Mouse (Mus musculus): ENCODE results near the gene Gm17387. TPM values are rescaled to one million over a fixed set of nuclear protein-coding genes. Genes with fewer than 3 reads are reported as not detected.

The Gm17387 gene
- polyA plus RNA-seq, 1 experiment from 2014 or later = not detected

GRCm38 (mm10) chr7:141070058-141070862, 41.3 kb downstream of the Gm17387 start:
- Histone ChIP-seq H3K36me3 (ENCODE audit: control insufficient read depth, insufficient read depth, low read length) (peaks cover 8% of the 10 kb centered on the region; the same call in 1 of the 2 replicates), H3K4me2 (ENCODE audit: low read length) (peak overlapping the region; percentile 81), H3K4me1 (replicated peaks; ENCODE audit: control insufficient read depth, insufficient read depth, low read length) (0 out of 2 replicates have a peak, but pooled peaks cover 5% of the 10 kb centered on the region), H3K27ac (ENCODE audit: low read depth) (no peak overlapping the region), H3K4me3 (ENCODE audit: low read depth, low read length) (peak overlapping the region; percentile 34), H3K27me3 (replicated peaks; ENCODE audit: control insufficient read depth, insufficient read depth, low read length) (peaks cover 15% of the 10 kb centered on the region), H3K9me3 (ENCODE audit: control insufficient read depth, low read length) (no peaks in the 10 kb centered on the region), H3K9ac (ENCODE audit: low read length) (peak overlapping the region; percentile 43)
- ATAC-seq (replicated peaks; ENCODE audit: low FRiP score, low TSS enrichment, low read depth) (peak; percentile 28), DNase-seq (ENCODE audit: low spot score) (peak; percentile 95)
- WGBS = under 1% methylated on average over 51 of the region's 51 CpGs

- DNase-seq (ENCODE audit: low spot score) = no peak
- Histone ChIP-seq H3K27me3 (replicated peaks; ENCODE audit: control insufficient read depth, insufficient read depth, low read length) (peaks cover 15% of the 10 kb centered on the region), H3K27ac (ENCODE audit: low read depth) (no peak overlapping the region), H3K9me3 (ENCODE audit: control insufficient read depth, low read length) (no peaks in the 10 kb centered on the region), H3K4me2 (ENCODE audit: low read length) (no peak overlapping the region), H3K4me3 (ENCODE audit: low read depth, low read length) (no peak overlapping the region), H3K4me1 (replicated peaks; ENCODE audit: control insufficient read depth, insufficient read depth, low read length) (0 out of 2 replicates have a peak, but pooled peaks cover 5% of the 10 kb centered on the region), H3K9ac (ENCODE audit: low read length) (no peak overlapping the region), H3K36me3 (ENCODE audit: control insufficient read depth, insufficient read depth, low read length) (0 out of 2 replicates have a peak, but pooled peaks cover 8% of the 10 kb centered on the region)
- WGBS = 30% methylated on average over 23 of the region's 23 CpGs
- ATAC-seq (replicated peaks; ENCODE audit: low FRiP score, low TSS enrichment, low read depth) = no peak
Observed at GRCm38 (mm10) chr7:141072017-141072745, 43.2 kb downstream of the Gm17387 start.

GRCm38 (mm10) chr7:141073782-141074181, 44.9 kb downstream of the Gm17387 start:
- Histone ChIP-seq H3K9me3 (ENCODE audit: control insufficient read depth, low read length) (no peaks in the 10 kb centered on the region), H3K36me3 (ENCODE audit: control insufficient read depth, insufficient read depth, low read length) (0 out of 2 replicates have a peak, but pooled peaks cover 1% of the 10 kb centered on the region), H3K4me2 (ENCODE audit: low read length) (no peak overlapping the region), H3K9ac (ENCODE audit: low read length) (no peak overlapping the region), H3K27me3 (replicated peaks; ENCODE audit: control insufficient read depth, insufficient read depth, low read length) (peaks cover 15% of the 10 kb centered on the region), H3K4me3 (ENCODE audit: low read depth, low read length) (no peak overlapping the region), H3K27ac (ENCODE audit: low read depth) (no peak overlapping the region), H3K4me1 (replicated peaks; ENCODE audit: control insufficient read depth, insufficient read depth, low read length) (0 out of 2 replicates have a peak, but pooled peaks cover 5% of the 10 kb centered on the region)
- no peak for DNase-seq (ENCODE audit: low spot score)
- ATAC-seq (replicated peaks; ENCODE audit: low FRiP score, low TSS enrichment, low read depth) = no peak
- 79% methylated on average over 4 of the region's 4 CpGs for WGBS

GRCm38 (mm10) chr7:141077841-141078240, 48.9 kb downstream of the Gm17387 start, which contains the start of gene Pkp3:
TSS of gene Pkp3 (plus strand) at chr7:141078218.
- ATAC-seq (replicated peaks; ENCODE audit: low FRiP score, low TSS enrichment, low read depth) (no peak), DNase-seq (ENCODE audit: low spot score) (no peak)
- Histone ChIP-seq H3K27me3 (replicated peaks; ENCODE audit: control insufficient read depth, insufficient read depth, low read length) (no peaks in the 10 kb centered on the region), H3K4me3 (ENCODE audit: low read depth, low read length) (no peak within 1 kb of the TSS), H3K36me3 (ENCODE audit: control insufficient read depth, insufficient read depth, low read length) (no peaks in the 10 kb centered on the region), H3K27ac (ENCODE audit: low read depth) (no peak within 1 kb of the TSS), H3K9ac (ENCODE audit: low read length) (no peak within 1 kb of the TSS), H3K4me2 (ENCODE audit: low read length) (no peak within 1 kb of the TSS), H3K4me1 (replicated peaks; ENCODE audit: control insufficient read depth, insufficient read depth, low read length) (no peaks in the 10 kb centered on the region), H3K9me3 (ENCODE audit: control insufficient read depth, low read length) (no peaks in the 10 kb centered on the region)
- WGBS = 94% methylated on average over 15 of the region's 15 CpGs

GRCm38 (mm10) chr7:141078876-141079275, 49.9 kb downstream of the Gm17387 start:
- no peak overlapping the region for H3K4me2 ChIP-seq (ENCODE audit: low read length)
- H3K27me3 ChIP-seq (replicated peaks; ENCODE audit: control insufficient read depth, insufficient read depth, low read length) = no peaks in the 10 kb centered on the region
- 0 out of 2 replicates have a peak, but pooled peaks cover 3% of the 10 kb centered on the region for H3K9me3 ChIP-seq (ENCODE audit: control insufficient read depth, low read length)
- DNase-seq (ENCODE audit: low spot score) (no peak), ATAC-seq (replicated peaks; ENCODE audit: low FRiP score, low TSS enrichment, low read depth) (no peak)
- no peaks in the 10 kb centered on the region for H3K36me3 ChIP-seq (ENCODE audit: control insufficient read depth, insufficient read depth, low read length)
- no peaks in the 10 kb centered on the region for H3K4me1 ChIP-seq (replicated peaks; ENCODE audit: control insufficient read depth, insufficient read depth, low read length)
- no peak overlapping the region for H3K27ac ChIP-seq (ENCODE audit: low read depth)
- 78% methylated on average over 4 of the region's 4 CpGs for WGBS
- H3K4me3 ChIP-seq (ENCODE audit: low read depth, low read length) = no peak overlapping the region
- H3K9ac ChIP-seq (ENCODE audit: low read length) = no peak overlapping the region

Other genes starting within 250 kb of the Gm17387 start
- 0.30 and 0.45 TPM in 2 replicates for gene Syce1, start 241.3 kb upstream of the Gm17387 start, polyA plus RNA-seq (2014; fragmentation: Nextera tagmentation; extraction: Ambion mirVana)
- gene Zfp941, start 207.0 kb upstream of the Gm17387 start, polyA plus RNA-seq (2014; fragmentation: Nextera tagmentation; extraction: Ambion mirVana) = 2.8 and 3.0 TPM in 2 replicates
- gene Urah, start 194.1 kb upstream of the Gm17387 start, polyA plus RNA-seq (2014; fragmentation: Nextera tagmentation; extraction: Ambion mirVana) = 1.3 and 3.2 TPM in 2 replicates
- gene Scgb1c1, start 183.6 kb upstream of the Gm17387 start, polyA plus RNA-seq (2014; fragmentation: Nextera tagmentation; extraction: Ambion mirVana) = not detected in 2 replicates
- not detected in 2 replicates for gene Odf3, start 181.3 kb upstream of the Gm17387 start, polyA plus RNA-seq (2014; fragmentation: Nextera tagmentation; extraction: Ambion mirVana)
- gene Gm45785, start 172.8 kb upstream of the Gm17387 start, polyA plus RNA-seq (2014; fragmentation: Nextera tagmentation; extraction: Ambion mirVana) = not detected in 2 replicates
- 64.9 and 82.6 TPM in 2 replicates for gene Ric8a, start 172.2 kb upstream of the Gm17387 start, polyA plus RNA-seq (2014; fragmentation: Nextera tagmentation; extraction: Ambion mirVana)
- 42.3 and 43.7 TPM in 2 replicates for gene Bet1l, start 171.6 kb upstream of the Gm17387 start, polyA plus RNA-seq (2014; fragmentation: Nextera tagmentation; extraction: Ambion mirVana)
- 151 and 154 TPM in 2 replicates for gene Psmd13, start 147.2 kb upstream of the Gm17387 start, polyA plus RNA-seq (2014; fragmentation: Nextera tagmentation; extraction: Ambion mirVana)
- gene Sirt3, start 146.8 kb upstream of the Gm17387 start, polyA plus RNA-seq (2014; fragmentation: Nextera tagmentation; extraction: Ambion mirVana) = 24.7 and 25.3 TPM in 2 replicates
- 0.62 and 0.83 TPM in 2 replicates for gene Cox8b, start 128.7 kb upstream of the Gm17387 start, polyA plus RNA-seq (2014; fragmentation: Nextera tagmentation; extraction: Ambion mirVana)
- 12.5 and 18.4 TPM in 2 replicates for gene Nlrp6, start 108.2 kb upstream of the Gm17387 start, polyA plus RNA-seq (2014; fragmentation: Nextera tagmentation; extraction: Ambion mirVana)
- 26.9 and 29.2 TPM in 2 replicates for gene Pgghg, start 87.7 kb upstream of the Gm17387 start, polyA plus RNA-seq (2014; fragmentation: Nextera tagmentation; extraction: Ambion mirVana)
- 0.94 and 2.3 TPM in 2 replicates for gene Ifitm5, start 78.8 kb upstream of the Gm17387 start, polyA plus RNA-seq (2014; fragmentation: Nextera tagmentation; extraction: Ambion mirVana)
- gene Gm45717, start 73.2 kb upstream of the Gm17387 start, polyA plus RNA-seq (2014; fragmentation: Nextera tagmentation; extraction: Ambion mirVana) = 0.81 TPM in 1 of 2 replicates, not detected in the other
- 1,598 and 1,676 TPM in 2 replicates for gene Ifitm2, start 73.1 kb upstream of the Gm17387 start, polyA plus RNA-seq (2014; fragmentation: Nextera tagmentation; extraction: Ambion mirVana)
- gene Ifitm1, start 61.9 kb upstream of the Gm17387 start, polyA plus RNA-seq (2014; fragmentation: Nextera tagmentation; extraction: Ambion mirVana) = 198 and 221 TPM in 2 replicates
- 295 and 303 TPM in 2 replicates for gene Ifitm3, start 18.4 kb upstream of the Gm17387 start, polyA plus RNA-seq (2014; fragmentation: Nextera tagmentation; extraction: Ambion mirVana)
- 0.78 and 1.2 TPM in 2 replicates for gene Ifitm6, start 11.2 kb upstream of the Gm17387 start, polyA plus RNA-seq (2014; fragmentation: Nextera tagmentation; extraction: Ambion mirVana)
- 9.2 and 13.6 TPM in 2 replicates for gene B4galnt4, start 32.0 kb downstream of the Gm17387 start, polyA plus RNA-seq (2014; fragmentation: Nextera tagmentation; extraction: Ambion mirVana)
- 11.6 and 14.7 TPM in 2 replicates for gene Pkp3, start 49.1 kb downstream of the Gm17387 start, polyA plus RNA-seq (2014; fragmentation: Nextera tagmentation; extraction: Ambion mirVana)
- 10.6 and 11.2 TPM in 2 replicates for gene Sigirr, start 71.4 kb downstream of the Gm17387 start, polyA plus RNA-seq (2014; fragmentation: Nextera tagmentation; extraction: Ambion mirVana)
- gene Ano9, start 88.7 kb downstream of the Gm17387 start, polyA plus RNA-seq (2014; fragmentation: Nextera tagmentation; extraction: Ambion mirVana) = 18.5 and 20.3 TPM in 2 replicates
- gene Ptdss2, start 93.3 kb downstream of the Gm17387 start, polyA plus RNA-seq (2014; fragmentation: Nextera tagmentation; extraction: Ambion mirVana) = 62.6 and 63.9 TPM in 2 replicates
- gene Rnh1, start 143.7 kb downstream of the Gm17387 start, polyA plus RNA-seq (2014; fragmentation: Nextera tagmentation; extraction: Ambion mirVana) = 121 and 123 TPM in 2 replicates
- gene Hras, start 164.9 kb downstream of the Gm17387 start, polyA plus RNA-seq (2014; fragmentation: Nextera tagmentation; extraction: Ambion mirVana) = 72.6 and 96.6 TPM in 2 replicates
- 3.9 and 4.9 TPM in 2 replicates for gene Lrrc56, start 165.0 kb downstream of the Gm17387 start, polyA plus RNA-seq (2014; fragmentation: Nextera tagmentation; extraction: Ambion mirVana)
- gene Lmntd2, start 184.9 kb downstream of the Gm17387 start, polyA plus RNA-seq (2014; fragmentation: Nextera tagmentation; extraction: Ambion mirVana) = 2.7 and 2.8 TPM in 2 replicates
- gene Rassf7, start 186.7 kb downstream of the Gm17387 start, polyA plus RNA-seq (2014; fragmentation: Nextera tagmentation; extraction: Ambion mirVana) = 60.3 and 61.4 TPM in 2 replicates
- gene Phrf1, start 199.7 kb downstream of the Gm17387 start, polyA plus RNA-seq (2014; fragmentation: Nextera tagmentation; extraction: Ambion mirVana) = 73.3 and 80.7 TPM in 2 replicates
- 2.7 and 3.1 TPM in 2 replicates for gene Irf7, start 237.3 kb downstream of the Gm17387 start, polyA plus RNA-seq (2014; fragmentation: Nextera tagmentation; extraction: Ambion mirVana)
- 31.9 and 36.8 TPM in 2 replicates for gene Cdhr5, start 247.7 kb downstream of the Gm17387 start, polyA plus RNA-seq (2014; fragmentation: Nextera tagmentation; extraction: Ambion mirVana)